Mouse (Mus musculus) lung, embryonic 14.5 days (tissue): ENCODE data around the gene Lpxn. TPM values are rescaled to one million over a fixed set of nuclear protein-coding genes. Genes with fewer than 3 reads are reported as not detected.

Source experiments
- ATAC-seq: fragments of 200-750 bp; cut with Nextera tagmentation; 2 replicates; pipeline ENCODE4 v1.8.0; 2017; ENCODE audit warnings: mild to moderate bottlenecking, moderate TSS enrichment, moderate library complexity; ENCODE audit not compliant: insufficient read depth
- DNase-seq: peaks from one replicate; pipeline ENCODE4 v3.0.0-alpha.2; 2015
- H3K27ac ChIP-seq: fragments of 300-500 bp; sonication (generic); 2 replicates; pipeline ENCODE4 v1.5.1; 2014; ENCODE audit warnings: low read depth, mild to moderate bottlenecking, moderate library complexity
- H3K27me3 ChIP-seq: fragments of 300-500 bp; sonication (generic); 2 replicates; pipeline ENCODE4 v1.6.1; 2014; ENCODE audit warnings: low read length, control low read depth; ENCODE audit not compliant: insufficient read depth
- H3K36me3 ChIP-seq: fragments of 300-500 bp; sonication (generic); 2 replicates; pipeline ENCODE4 v1.6.1; 2014; ENCODE audit warnings: control low read depth; ENCODE audit not compliant: insufficient read depth
- H3K4me1 ChIP-seq: fragments of 300-500 bp; sonication (generic); 2 replicates; pipeline ENCODE4 v1.6.1; 2014; ENCODE audit warnings: antibody characterized with exemption, control low read depth; ENCODE audit not compliant: insufficient read depth
- H3K4me2 ChIP-seq: fragments of 300-500 bp; sonication (generic); 2 replicates; pipeline ENCODE4 v1.6.1; 2014; ENCODE audit warnings: mild to moderate bottlenecking
- H3K4me3 ChIP-seq: fragments of 300-500 bp; sonication (generic); 2 replicates; pipeline ENCODE4 v1.5.1; 2014; ENCODE audit warnings: low read depth, low read length
- H3K9ac ChIP-seq: fragments of 300-500 bp; sonication (generic); 2 replicates; pipeline ENCODE4 v1.6.1; 2014
- H3K9me3 ChIP-seq: fragments of 300-500 bp; sonication (generic); 2 replicates; pipeline ENCODE4 v1.6.1; 2016; ENCODE audit warnings: low read depth, low read length, control low read depth
- CTCF ChIP-seq: IDR thresholded peaks from 2 replicates; pipeline ENCODE4 v1.5.1; 2016; ENCODE audit warnings: antibody characterized with exemption, low read depth
- WGBS: fragments of 180-500 bp; shearing (Covaris S2); extraction: QIAGEN DNeasy Blood & Tissue Kit; methylation state at CpG from one replicate; pipeline ENCODE4 v1.1.7; 2014; 5-methylcytosine and 5-hydroxymethylcytosine counted together
- polyA plus RNA-seq: library from polyadenylated mRNA; unstranded; fragments of >200 nt; fragmentation: Nextera tagmentation; extraction: Ambion mirVana; gene quantifications from 2 replicates; pipeline ENCODE4 v1.2.1, GENCODE M21; 2014

The Lpxn gene
- polyA plus RNA-seq, 1 experiment from 2014 or later, result 1.2 TPM

- Histone ChIP-seq H3K9ac (no peak overlapping the region), H3K27me3 (no peaks in the 10 kb centered on the region), H3K27ac (no peak overlapping the region), H3K9me3 (no peaks in the 10 kb centered on the region), H3K4me1 (no peaks in the 10 kb centered on the region), H3K4me2 (no peak overlapping the region), H3K36me3 (no peaks in the 10 kb centered on the region), H3K4me3 (no peak overlapping the region)
- TF ChIP-seq CTCF, result no peak
- DNase-seq (no peak), ATAC-seq (no peak)
- WGBS, result 74% methylated on average over 3 of the region's 3 CpGs
Measured at GRCm38 (mm10) chr19:12805730-12806129, 9.7 kb downstream of the Lpxn start.

- no peak overlapping the region for H3K27ac ChIP-seq
- no peaks in the 10 kb centered on the region for H3K27me3 ChIP-seq
- H3K36me3 ChIP-seq, result no peaks in the 10 kb centered on the region
- no peaks in the 10 kb centered on the region for H3K4me1 ChIP-seq
- no peak overlapping the region for H3K4me2 ChIP-seq
- TF ChIP-seq CTCF, result no peak
- no peak for DNase-seq
- ATAC-seq, result no peak
- WGBS, result 73% methylated on average over 2 of the region's 2 CpGs
- no peak overlapping the region for H3K9ac ChIP-seq
- no peak overlapping the region for H3K4me3 ChIP-seq
- H3K9me3 ChIP-seq, result no peaks in the 10 kb centered on the region
Measured at GRCm38 (mm10) chr19:12806214-12806613, 10.2 kb downstream of the Lpxn start.

GRCm38 (mm10) chr19:12812644-12813364 is 16.8 kb downstream of the Lpxn start:
- H3K4me3 ChIP-seq, result no peak overlapping the region

GRCm38 (mm10) chr19:12813883-12814282 is 17.9 kb downstream of the Lpxn start:
- Histone ChIP-seq H3K27me3 (no peaks in the 10 kb centered on the region), H3K36me3 (no peaks in the 10 kb centered on the region), H3K27ac (no peak overlapping the region), H3K4me2 (no peak overlapping the region), H3K4me1 (no peaks in the 10 kb centered on the region), H3K4me3 (no peak overlapping the region), H3K9ac (no peak overlapping the region), H3K9me3 (no peaks in the 10 kb centered on the region)
- DNase-seq (no peak), ATAC-seq (no peak)
- TF ChIP-seq CTCF, result no peak
- WGBS, result 73% methylated on average over 1 of the region's 1 CpGs

More at GRCm38 (mm10) chr19:12812644-12813364, 16.8 kb downstream of the Lpxn start:
- Histone ChIP-seq H3K9ac (no peak overlapping the region), H3K4me2 (no peak overlapping the region), H3K4me1 (no peaks in the 10 kb centered on the region), H3K36me3 (no peaks in the 10 kb centered on the region), H3K9me3 (no peaks in the 10 kb centered on the region), H3K27ac (no peak overlapping the region), H3K27me3 (no peaks in the 10 kb centered on the region)
- no peak for ATAC-seq
- no peak for DNase-seq
- TF ChIP-seq CTCF, result no peak
- WGBS, result 54% methylated on average over 1 of the region's 1 CpGs

GRCm38 (mm10) chr19:12818507-12818906 is 22.5 kb downstream of the Lpxn start:
- Histone ChIP-seq H3K9ac (no peak overlapping the region), H3K27ac (no peak overlapping the region), H3K36me3 (no peaks in the 10 kb centered on the region), H3K4me3 (no peak overlapping the region), H3K27me3 (no peaks in the 10 kb centered on the region), H3K9me3 (no peaks in the 10 kb centered on the region), H3K4me1 (no peaks in the 10 kb centered on the region), H3K4me2 (no peak overlapping the region)
- no peak for TF ChIP-seq CTCF
- WGBS, result 71% methylated on average over 1 of the region's 1 CpGs
- DNase-seq, result no peak
- no peak for ATAC-seq

GRCm38 (mm10) chr19:12820383-12820782 is 24.4 kb downstream of the Lpxn start:
- no peaks in the 10 kb centered on the region for H3K9me3 ChIP-seq
- H3K4me2 ChIP-seq, result no peak overlapping the region
- no peaks in the 10 kb centered on the region for H3K4me1 ChIP-seq
- 25% methylated on average over 4 of the region's 4 CpGs for WGBS
- H3K36me3 ChIP-seq, result no peaks in the 10 kb centered on the region
- no peak overlapping the region for H3K9ac ChIP-seq
- no peaks in the 10 kb centered on the region for H3K27me3 ChIP-seq
- no peak overlapping the region for H3K27ac ChIP-seq
- peak; percentile 70 for TF ChIP-seq CTCF
- H3K4me3 ChIP-seq, result no peak overlapping the region
- ATAC-seq, result no peak
- DNase-seq, result peak; percentile 75

- H3K9me3 ChIP-seq, result no peaks in the 10 kb centered on the region
- H3K27ac ChIP-seq, result no peak overlapping the region
- no peak overlapping the region for H3K4me2 ChIP-seq
- no peak overlapping the region for H3K9ac ChIP-seq
- ATAC-seq (no peak), DNase-seq (no peak)
- H3K4me3 ChIP-seq, result no peak overlapping the region
- H3K36me3 ChIP-seq, result no peaks in the 10 kb centered on the region
- WGBS, result 70% methylated on average over 4 of the region's 4 CpGs
- 0 out of 2 replicates have a peak, but pooled peaks have one; percentile 17 for TF ChIP-seq CTCF
- H3K4me1 ChIP-seq, result no peaks in the 10 kb centered on the region
- no peaks in the 10 kb centered on the region for H3K27me3 ChIP-seq
Measured at GRCm38 (mm10) chr19:12824549-12824948, 28.6 kb downstream of the Lpxn start.
